ENCODE assay signal across 10 mouse cellular contexts in genomic region chr14:120979559-120979958, GRCm38 (mm10). TPM values are rescaled to one million over a fixed set of nuclear protein-coding genes. Genes with fewer than 3 reads are reported as not detected.
A peak's percentile ranks its signal among the peaks of the same experiment; 100 is the strongest.
DNase-seq lines count a peak whose midpoint lies in the region; ATAC-seq and TF ChIP-seq lines count a peak whose summit lies in the region.
"Had no signal": no experiment of that assay in that cellular context is flagged by ENCODE, and none has a peak within 500 bp of the region (broad histone marks: within the 10 kb centered on the region; RNA-seq: fewer than 3 reads in every experiment).

No protein-coding gene starts in this region.

- H3K9me3 ChIP-seq in hindbrain, embryonic 10.5 days, result no peaks in the 10 kb centered on the region
- no peaks in the 10 kb centered on the region for H3K9me3 ChIP-seq in hindbrain, embryonic 12.5 days (replicated peaks)
- H3K9me3 ChIP-seq: hindbrain, embryonic 15.5 days had no signal

- peak; percentile 36 for DNase-seq in hindbrain, embryonic 10.5 days (ENCODE audit: low spot score)
- DNase-seq in thymus, postnatal 4 days, result peak; percentile 20
- DNase-seq in thymus, adult 2 months, result no peak
- DNase-seq in cerebellum, postnatal 10 days, result peak; percentile 69 to 75
- DNase-seq in kidney, adult 9 months, result peak; percentile 53
- peak; percentile 44 for DNase-seq in right cerebral cortex, postnatal 4 days

- H3K36me3 ChIP-seq in hindbrain, embryonic 10.5 days, result no peaks in the 10 kb centered on the region
- H3K36me3 ChIP-seq in hindbrain, embryonic 12.5 days, result no peaks in the 10 kb centered on the region
- no peaks in the 10 kb centered on the region for H3K36me3 ChIP-seq in thymus, adult 2 months (ENCODE audit: control insufficient read depth, insufficient read depth, low read length)
- H3K36me3 ChIP-seq: hindbrain, embryonic 15.5 days had no signal

- no peak overlapping the region for H3K9ac ChIP-seq in hindbrain, embryonic 12.5 days
- H3K9ac ChIP-seq: hindbrain, embryonic 15.5 days had no signal

- no peak for TF ChIP-seq POLR2A in thymus, adult 2 months (IDR thresholded peaks at IDR 0.05; ENCODE audit: control insufficient read depth, extremely low read depth, insufficient read depth, low read length, poor library complexity)

- no peaks in the 10 kb centered on the region for H3K4me1 ChIP-seq in hindbrain, embryonic 10.5 days (replicated peaks)
- no peaks in the 10 kb centered on the region for H3K4me1 ChIP-seq in hindbrain, embryonic 12.5 days
- no peaks in the 10 kb centered on the region; the same call in 1 of the 2 replicates for H3K4me1 ChIP-seq in thymus, adult 2 months (replicated peaks; ENCODE audit: control insufficient read depth, insufficient read depth, low read length)
- H3K4me1 ChIP-seq: hindbrain, embryonic 15.5 days had no signal

- 49% methylated on average over 3 of the region's 3 CpGs for WGBS in hindbrain, embryonic 10.5 days
- WGBS in hindbrain, embryonic 12.5 days, result 60% methylated on average over 3 of the region's 3 CpGs
- 68% methylated on average over 3 of the region's 3 CpGs for WGBS in thymus, adult 2 months

- H3K27me3 ChIP-seq in hindbrain, embryonic 10.5 days (ENCODE audit: insufficient read depth, poor library complexity, severe bottlenecking), result no peaks in the 10 kb centered on the region
- no peaks in the 10 kb centered on the region for H3K27me3 ChIP-seq in hindbrain, embryonic 12.5 days
- no peaks in the 10 kb centered on the region for H3K27me3 ChIP-seq in thymus, adult 2 months (ENCODE audit: control insufficient read depth, insufficient read depth, low read length)
- H3K27me3 ChIP-seq: hindbrain, embryonic 15.5 days had no signal

- no peak for ATAC-seq in hindbrain, embryonic 12.5 days (ENCODE audit: low FRiP score)
- ATAC-seq in monocyte, adult 5-6 weeks (replicated peaks; ENCODE audit: insufficient number of reproducible peaks, low FRiP score, low TSS enrichment, poor library complexity, severe bottlenecking), result no peak

- no peak overlapping the region for H3K4me3 ChIP-seq in hindbrain, embryonic 10.5 days
- no peak overlapping the region for H3K4me3 ChIP-seq in hindbrain, embryonic 12.5 days
- H3K4me3 ChIP-seq in thymus, adult 2 months (ENCODE audit: control insufficient read depth, insufficient read depth, low read length), result no peak overlapping the region
- H3K4me3 ChIP-seq: hindbrain, embryonic 15.5 days; myocyte had no signal

- no peak overlapping the region for H3K27ac ChIP-seq in hindbrain, embryonic 10.5 days
- H3K27ac ChIP-seq in hindbrain, embryonic 12.5 days, result no peak overlapping the region
- H3K27ac ChIP-seq in thymus, adult 2 months (ENCODE audit: control insufficient read depth, insufficient read depth, low read length), result no peak overlapping the region
- H3K27ac ChIP-seq: hindbrain, embryonic 15.5 days had no signal

- no peak for TF ChIP-seq CTCF in thymus, adult 2 months (IDR thresholded peaks at IDR 0.05; ENCODE audit: borderline replicate concordance, control insufficient read depth, extremely low read depth, insufficient read depth, low read length, poor library complexity)

- no peak overlapping the region for H3K4me2 ChIP-seq in hindbrain, embryonic 12.5 days (replicated peaks)
- H3K4me2 ChIP-seq: hindbrain, embryonic 15.5 days had no signal

RNA-seq across cellular contexts. Expression of gene Farp1, which starts 55.4 kb away (rescaled TPM):
- 25.2 and 25.8 TPM in 2 replicates for polyA plus RNA-seq in hindbrain, embryonic 10.5 days (2016; fragmentation: Nextera tagmentation; extraction: Ambion mirVana)
- 43.9 and 46.0 TPM in 2 replicates for polyA plus RNA-seq in hindbrain, embryonic 12.5 days (2016; fragmentation: Nextera tagmentation; extraction: Ambion mirVana)
- polyA plus RNA-seq in thymus, adult 2 months (2012; rRNA removed), result 4.9 and 5.1 TPM in 2 replicates
- 0.38 to 4.8 TPM (median 1.9 TPM) in 3 replicates for total RNA-seq in monocyte, adult 5-6 weeks (2017)
